Mouse (Mus musculus): ENCODE results near the gene Gucy1b2. TPM values are rescaled to one million over a fixed set of nuclear protein-coding genes. Genes with fewer than 3 reads are reported as not detected.

The Gucy1b2 gene
- polyA plus RNA-seq, 1 experiment from 2014 or later: 0.06 TPM

- Histone ChIP-seq H3K9me3 (ENCODE audit: control insufficient read depth, low read length) (no peaks in the 10 kb centered on the region), H3K36me3 (ENCODE audit: control insufficient read depth, insufficient read depth, low read length) (no peaks in the 10 kb centered on the region), H3K4me3 (ENCODE audit: low read length) (no peak overlapping the region), H3K9ac (ENCODE audit: low read depth, low read length) (no peak overlapping the region), H3K4me2 (ENCODE audit: low read depth, low read length) (no peak overlapping the region), H3K27ac (ENCODE audit: low read length) (no peak overlapping the region), H3K27me3 (replicated peaks; ENCODE audit: control insufficient read depth, insufficient read depth, low read length) (no peaks in the 10 kb centered on the region), H3K4me1 (ENCODE audit: control insufficient read depth, insufficient read depth, low read length) (no peaks in the 10 kb centered on the region)
- peak; percentile 71 for ATAC-seq
- 86% methylated on average over 5 of the region's 5 CpGs for WGBS
Observed at GRCm38 (mm10) chr14:62468753-62469125, 12.7 kb upstream of the Gucy1b2 start.

DNA sequence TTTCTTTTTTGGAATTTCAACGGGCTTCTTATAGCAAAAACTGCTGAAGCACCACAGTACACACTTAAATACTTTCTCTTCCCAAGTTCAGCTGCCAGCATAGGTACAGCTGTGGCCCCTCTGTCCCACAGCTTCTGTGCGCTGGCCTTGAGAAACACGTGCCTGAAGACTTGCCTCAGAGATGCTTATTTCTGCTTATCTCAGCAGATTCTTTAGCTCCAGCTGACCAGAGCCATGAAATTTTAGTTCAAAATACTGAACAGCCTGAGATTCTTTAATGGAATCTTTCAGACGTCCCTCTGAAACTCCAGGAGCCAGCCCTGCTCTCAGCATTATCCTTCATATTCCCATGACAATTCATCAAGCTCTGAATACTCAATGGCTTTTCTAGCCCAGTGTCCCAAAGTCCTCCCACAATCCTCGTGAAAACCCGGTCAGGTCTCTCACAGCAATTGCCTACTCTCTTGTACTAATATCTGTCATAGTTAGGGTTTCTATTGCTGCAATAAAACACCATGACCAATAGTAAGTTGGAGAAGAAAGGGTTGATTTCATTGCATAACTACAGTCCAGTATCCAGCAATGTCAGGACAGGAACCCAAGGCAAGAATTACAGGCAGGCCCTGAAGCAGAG lies 12.1 kb upstream of the Gucy1b2 start:
- H3K36me3 ChIP-seq (ENCODE audit: control insufficient read depth, insufficient read depth, low read length): no peaks in the 10 kb centered on the region
- WGBS: 63% methylated on average over 6 of the region's 6 CpGs
- ATAC-seq: peak; percentile 78

DNA sequence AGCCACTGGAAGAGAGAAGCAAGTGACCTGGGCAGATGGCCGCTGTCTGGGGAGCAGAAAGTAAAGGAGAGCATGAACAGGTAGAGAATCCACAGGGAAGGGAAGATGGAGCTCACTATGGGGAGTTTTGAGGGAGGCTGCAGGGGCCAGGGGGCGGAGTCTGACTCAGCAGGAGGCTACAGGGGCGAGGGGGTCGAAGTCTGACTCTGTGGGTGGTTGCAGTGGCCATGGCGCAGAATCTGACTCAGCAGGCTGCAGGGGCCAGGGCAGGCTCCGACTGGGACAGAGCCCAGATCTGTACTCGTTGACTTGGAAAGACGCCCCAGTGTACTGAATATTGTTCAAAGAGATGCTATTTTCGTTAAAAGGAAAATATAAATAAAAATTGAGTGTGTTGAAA lies 8.9 kb upstream of the Gucy1b2 start:
- Histone ChIP-seq H3K4me2 (ENCODE audit: low read depth, low read length) (no peak overlapping the region), H3K27me3 (replicated peaks; ENCODE audit: control insufficient read depth, insufficient read depth, low read length) (no peaks in the 10 kb centered on the region), H3K4me3 (ENCODE audit: low read length) (no peak overlapping the region), H3K9ac (ENCODE audit: low read depth, low read length) (no peak overlapping the region), H3K9me3 (ENCODE audit: control insufficient read depth, low read length) (no peaks in the 10 kb centered on the region), H3K4me1 (ENCODE audit: control insufficient read depth, insufficient read depth, low read length) (no peaks in the 10 kb centered on the region), H3K36me3 (ENCODE audit: control insufficient read depth, insufficient read depth, low read length) (no peaks in the 10 kb centered on the region), H3K27ac (ENCODE audit: low read length) (no peak overlapping the region)
- 28% methylated on average over 9 of the region's 9 CpGs for WGBS
- peak; percentile 59 for ATAC-seq

More for the DNA sequence above, 12.1 kb upstream of the Gucy1b2 start:
- peak overlapping the region; percentile 38; the same call in 1 of the 2 replicates for H3K27ac ChIP-seq (ENCODE audit: low read length)
- H3K27me3 ChIP-seq (replicated peaks; ENCODE audit: control insufficient read depth, insufficient read depth, low read length): no peaks in the 10 kb centered on the region
- no peaks in the 10 kb centered on the region for H3K9me3 ChIP-seq (ENCODE audit: control insufficient read depth, low read length)
- H3K4me1 ChIP-seq (ENCODE audit: control insufficient read depth, insufficient read depth, low read length): no peaks in the 10 kb centered on the region
- no peak overlapping the region for H3K9ac ChIP-seq (ENCODE audit: low read depth, low read length)
- H3K4me2 ChIP-seq (ENCODE audit: low read depth, low read length): no peak overlapping the region
- H3K4me3 ChIP-seq (ENCODE audit: low read length): no peak overlapping the region

DNA sequence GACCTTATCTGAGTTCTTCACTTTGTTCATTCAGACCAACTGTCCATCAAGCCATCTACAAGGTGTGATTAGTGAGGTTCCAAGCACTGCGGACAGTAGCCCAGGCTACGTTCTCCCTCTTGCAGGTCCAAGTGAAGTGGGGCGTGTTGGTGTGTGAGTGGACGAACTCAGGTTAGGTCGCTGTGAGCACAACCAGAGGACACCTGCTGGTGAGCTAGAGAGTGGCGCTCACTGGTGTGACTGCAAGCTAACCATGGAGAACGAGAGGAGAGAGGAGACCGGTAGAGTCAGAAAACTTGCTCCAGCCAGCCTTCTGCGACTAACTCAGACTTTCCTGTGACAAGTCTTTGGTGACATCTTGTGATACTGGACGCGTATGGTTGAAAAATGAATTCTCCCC lies 3.5 kb upstream of the Gucy1b2 start:
- H3K27me3 ChIP-seq (replicated peaks; ENCODE audit: control insufficient read depth, insufficient read depth, low read length): no peaks in the 10 kb centered on the region
- ATAC-seq: no peak
- no peak overlapping the region for H3K4me2 ChIP-seq (ENCODE audit: low read depth, low read length)
- no peak overlapping the region for H3K9ac ChIP-seq (ENCODE audit: low read depth, low read length)
- WGBS: 57% methylated on average over 11 of the region's 11 CpGs
- H3K4me1 ChIP-seq (ENCODE audit: control insufficient read depth, insufficient read depth, low read length): no peaks in the 10 kb centered on the region
- no peak overlapping the region for H3K27ac ChIP-seq (ENCODE audit: low read length)
- no peaks in the 10 kb centered on the region for H3K9me3 ChIP-seq (ENCODE audit: control insufficient read depth, low read length)
- no peaks in the 10 kb centered on the region for H3K36me3 ChIP-seq (ENCODE audit: control insufficient read depth, insufficient read depth, low read length)
- H3K4me3 ChIP-seq (ENCODE audit: low read length): no peak overlapping the region

- H3K27me3 ChIP-seq (replicated peaks; ENCODE audit: control insufficient read depth, insufficient read depth, low read length): no peaks in the 10 kb centered on the region
- no peak overlapping the region for H3K9ac ChIP-seq (ENCODE audit: low read depth, low read length)
- peak overlapping the region; percentile 26; the same call in 1 of the 2 replicates for H3K4me2 ChIP-seq (ENCODE audit: low read depth, low read length)
- peak; percentile 71 for ATAC-seq
- no peaks in the 10 kb centered on the region for H3K4me1 ChIP-seq (ENCODE audit: control insufficient read depth, insufficient read depth, low read length)
- no peaks in the 10 kb centered on the region for H3K9me3 ChIP-seq (ENCODE audit: control insufficient read depth, low read length)
- H3K36me3 ChIP-seq (ENCODE audit: control insufficient read depth, insufficient read depth, low read length): no peaks in the 10 kb centered on the region
- H3K27ac ChIP-seq (ENCODE audit: low read length): no peak overlapping the region
- H3K4me3 ChIP-seq (ENCODE audit: low read length): no peak overlapping the region
- WGBS: 19% methylated on average over 22 of the region's 22 CpGs
Observed at GRCm38 (mm10) chr14:62457420-62458181, 1.5 kb upstream of the Gucy1b2 start.

DNA sequence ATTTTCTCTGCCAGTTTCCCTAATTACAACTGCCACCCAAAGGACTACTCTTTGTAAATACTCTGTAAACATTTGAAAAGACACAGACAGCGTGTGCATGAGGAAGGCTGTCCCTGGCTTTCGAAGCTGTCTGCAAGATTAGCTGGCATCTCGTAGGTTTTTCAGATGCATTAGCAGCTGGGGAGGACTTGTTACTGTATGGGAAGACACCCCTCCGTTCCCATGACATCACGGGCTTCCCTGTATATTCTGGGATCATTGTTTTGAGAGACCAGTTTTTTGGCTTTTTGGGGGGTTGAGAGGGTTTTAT lies 564 bp downstream of the Gucy1b2 start:
- no peak overlapping the region for H3K9ac ChIP-seq (ENCODE audit: low read depth, low read length)
- 64% methylated on average over 5 of the region's 5 CpGs for WGBS
- H3K27me3 ChIP-seq (replicated peaks; ENCODE audit: control insufficient read depth, insufficient read depth, low read length): no peaks in the 10 kb centered on the region
- H3K4me2 ChIP-seq (ENCODE audit: low read depth, low read length): no peak overlapping the region
- no peak for ATAC-seq
- no peak overlapping the region for H3K4me3 ChIP-seq (ENCODE audit: low read length)
- no peaks in the 10 kb centered on the region for H3K9me3 ChIP-seq (ENCODE audit: control insufficient read depth, low read length)
- H3K27ac ChIP-seq (ENCODE audit: low read length): no peak overlapping the region
- no peaks in the 10 kb centered on the region for H3K4me1 ChIP-seq (ENCODE audit: control insufficient read depth, insufficient read depth, low read length)
- no peaks in the 10 kb centered on the region for H3K36me3 ChIP-seq (ENCODE audit: control insufficient read depth, insufficient read depth, low read length)

- H3K9me3 ChIP-seq (ENCODE audit: control insufficient read depth, low read length): no peaks in the 10 kb centered on the region
- no peak overlapping the region for H3K9ac ChIP-seq (ENCODE audit: low read depth, low read length)
- 49% methylated on average over 9 of the region's 9 CpGs for WGBS
- H3K4me3 ChIP-seq (ENCODE audit: low read length): no peak overlapping the region
- ATAC-seq: no peak
- no peaks in the 10 kb centered on the region for H3K36me3 ChIP-seq (ENCODE audit: control insufficient read depth, insufficient read depth, low read length)
- H3K4me2 ChIP-seq (ENCODE audit: low read depth, low read length): no peak overlapping the region
- H3K27me3 ChIP-seq (replicated peaks; ENCODE audit: control insufficient read depth, insufficient read depth, low read length): no peaks in the 10 kb centered on the region
- H3K27ac ChIP-seq (ENCODE audit: low read length): no peak overlapping the region
- no peaks in the 10 kb centered on the region for H3K4me1 ChIP-seq (ENCODE audit: control insufficient read depth, insufficient read depth, low read length)
Observed at GRCm38 (mm10) chr14:62454760-62455569, 1.1 kb downstream of the Gucy1b2 start.

DNA sequence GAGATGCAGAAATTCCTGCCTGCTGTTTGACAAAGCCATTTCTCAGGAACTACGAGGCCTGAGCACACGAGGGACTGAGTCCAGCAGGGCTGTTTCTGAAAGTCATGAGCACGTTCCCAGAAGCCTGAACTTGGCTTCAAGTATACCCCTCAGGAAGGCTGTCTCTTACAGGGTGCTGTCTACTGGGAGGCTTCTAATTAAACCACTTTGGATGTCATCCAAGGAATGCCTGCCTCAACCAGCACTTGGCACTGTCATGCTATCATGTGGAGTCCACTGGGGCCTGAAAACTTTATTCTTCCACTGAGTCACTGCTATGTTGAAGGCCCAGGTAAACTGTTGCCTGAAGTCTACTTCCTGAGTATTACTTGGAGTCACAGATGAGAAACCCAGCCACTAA lies 2.0 kb downstream of the Gucy1b2 start:
- no peaks in the 10 kb centered on the region for H3K9me3 ChIP-seq (ENCODE audit: control insufficient read depth, low read length)
- H3K36me3 ChIP-seq (ENCODE audit: control insufficient read depth, insufficient read depth, low read length): no peaks in the 10 kb centered on the region
- H3K4me3 ChIP-seq (ENCODE audit: low read length): no peak overlapping the region
- H3K27me3 ChIP-seq (replicated peaks; ENCODE audit: control insufficient read depth, insufficient read depth, low read length): no peaks in the 10 kb centered on the region
- H3K9ac ChIP-seq (ENCODE audit: low read depth, low read length): no peak overlapping the region
- H3K4me2 ChIP-seq (ENCODE audit: low read depth, low read length): no peak overlapping the region
- WGBS: 52% methylated on average over 3 of the region's 3 CpGs
- H3K27ac ChIP-seq (ENCODE audit: low read length): no peak overlapping the region
- H3K4me1 ChIP-seq (ENCODE audit: control insufficient read depth, insufficient read depth, low read length): no peaks in the 10 kb centered on the region
- ATAC-seq: no peak

DNA sequence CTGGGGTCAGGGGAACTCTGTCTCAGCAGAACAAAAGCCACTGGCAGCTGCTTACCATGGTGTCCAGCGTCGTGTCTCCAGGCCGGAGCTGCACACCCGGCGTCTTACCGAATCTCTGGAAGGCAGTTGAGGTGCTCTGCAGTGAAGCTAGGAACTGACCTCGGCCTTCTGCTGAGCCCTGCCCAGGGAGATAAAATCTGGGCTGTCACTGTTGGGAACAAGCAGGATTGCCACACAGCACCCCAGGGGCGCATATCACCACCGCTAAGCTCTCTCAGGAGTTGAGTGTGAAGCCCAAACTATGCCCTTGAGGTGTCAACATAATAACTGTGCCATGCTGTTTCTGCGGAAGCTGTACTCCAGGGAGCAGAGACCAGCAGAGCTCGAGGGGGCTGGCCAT lies 2.8 kb downstream of the Gucy1b2 start:
- H3K9ac ChIP-seq (ENCODE audit: low read depth, low read length): no peak overlapping the region
- no peaks in the 10 kb centered on the region for H3K9me3 ChIP-seq (ENCODE audit: control insufficient read depth, low read length)
- no peaks in the 10 kb centered on the region for H3K4me1 ChIP-seq (ENCODE audit: control insufficient read depth, insufficient read depth, low read length)
- H3K4me3 ChIP-seq (ENCODE audit: low read length): no peak overlapping the region
- H3K36me3 ChIP-seq (ENCODE audit: control insufficient read depth, insufficient read depth, low read length): no peaks in the 10 kb centered on the region
- no peak overlapping the region for H3K27ac ChIP-seq (ENCODE audit: low read length)
- H3K4me2 ChIP-seq (ENCODE audit: low read depth, low read length): no peak overlapping the region
- no peaks in the 10 kb centered on the region for H3K27me3 ChIP-seq (replicated peaks; ENCODE audit: control insufficient read depth, insufficient read depth, low read length)
- no peak for ATAC-seq
- WGBS: 78% methylated on average over 11 of the region's 11 CpGs
